Mouse (Mus musculus) neural tube, embryonic 14.5 days (tissue): ENCODE measurements around the gene Galnt11. TPM values are rescaled to one million over a fixed set of nuclear protein-coding genes. Genes with fewer than 3 reads are reported as not detected.

Source experiments
- ATAC-seq: fragments of 200-750 bp; cut with Nextera tagmentation; 2 replicates; pipeline ENCODE4 v1.8.0; 2017; ENCODE audit warnings: low read depth, mild to moderate bottlenecking, moderate TSS enrichment, moderate library complexity
- H3K27ac ChIP-seq: fragments of 300-500 bp; sonication (generic); 2 replicates; pipeline ENCODE4 v1.5.1; 2014; ENCODE audit warnings: low read depth, mild to moderate bottlenecking, control low read depth, low read length, moderate library complexity, mixed read lengths
- H3K27me3 ChIP-seq: fragments of 300-500 bp; sonication (generic); 2 replicates; pipeline ENCODE4 v1.6.1; 2014; ENCODE audit warnings: low read length; ENCODE audit not compliant: control insufficient read depth, insufficient read depth
- H3K36me3 ChIP-seq: fragments of 300-500 bp; sonication (generic); 2 replicates; pipeline ENCODE4 v1.6.1; 2014; ENCODE audit warnings: low read length, mixed read lengths; ENCODE audit not compliant: control insufficient read depth, insufficient read depth
- H3K4me1 ChIP-seq: fragments of 300-500 bp; sonication (generic); 2 replicates; pipeline ENCODE4 v1.6.1; 2014; ENCODE audit warnings: low read length; ENCODE audit not compliant: control insufficient read depth, insufficient read depth
- H3K4me2 ChIP-seq: fragments of 300-500 bp; sonication (generic); 2 replicates; pipeline ENCODE4 v1.6.1; 2014; ENCODE audit warnings: mild to moderate bottlenecking, low read depth, low read length, control low read depth
- H3K4me3 ChIP-seq: fragments of 300-500 bp; sonication (generic); 2 replicates; pipeline ENCODE4 v1.5.1; 2014; ENCODE audit warnings: low read depth, low read length, control low read depth, mixed read lengths
- H3K9ac ChIP-seq: fragments of 300-500 bp; sonication (generic); replicated peaks from 2 replicates; pipeline ENCODE4 v1.6.1; 2014; ENCODE audit warnings: low read depth, mild to moderate bottlenecking, control low read depth, low read length, mixed read lengths
- H3K9me3 ChIP-seq: fragments of 300-500 bp; sonication (generic); 2 replicates; pipeline ENCODE4 v1.6.1; 2016; ENCODE audit warnings: low read length; ENCODE audit not compliant: control insufficient read depth
- WGBS: fragments of 180-500 bp; shearing (Covaris S2); extraction: QIAGEN DNeasy Blood & Tissue Kit; methylation state at CpG from one replicate; pipeline ENCODE4 v1.1.7; 2014; 5-methylcytosine and 5-hydroxymethylcytosine counted together
- polyA plus RNA-seq: library from polyadenylated mRNA; unstranded; fragments of >200 nt; fragmentation: Nextera tagmentation; extraction: Ambion mirVana; gene quantifications from 2 replicates; pipeline ENCODE4 v1.2.1, GENCODE M21; 2014

The Galnt11 gene
- polyA plus RNA-seq, 1 experiment from 2014 or later: 69.0 TPM

DNA sequence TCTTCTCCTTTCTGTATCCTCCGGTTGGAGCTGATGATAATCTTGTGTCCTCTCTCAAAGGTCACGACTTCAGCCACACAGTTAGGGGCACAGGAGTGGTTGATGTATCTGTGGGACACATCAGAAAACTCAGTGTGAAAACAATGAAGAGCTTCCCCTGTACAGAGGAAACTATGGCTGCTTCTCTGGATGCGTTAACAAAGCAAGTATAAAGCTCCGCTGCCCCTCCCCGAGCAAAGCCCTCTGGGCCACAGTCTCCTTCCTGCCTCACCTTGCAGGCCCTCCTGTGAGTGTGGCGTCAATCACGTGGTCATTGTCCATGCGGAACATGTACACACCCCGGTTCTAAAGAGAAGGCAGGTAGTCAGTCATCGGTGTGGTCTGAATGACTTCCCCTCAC, 53.9 kb downstream of the Galnt11 start:
- Histone ChIP-seq H3K9ac (no peak overlapping the region), H3K27me3 (no peaks in the 10 kb centered on the region), H3K27ac (no peak overlapping the region), H3K36me3 (peaks cover 38% of the 10 kb centered on the region), H3K4me1 (no peaks in the 10 kb centered on the region), H3K4me2 (no peak overlapping the region), H3K4me3 (no peak overlapping the region), H3K9me3 (no peaks in the 10 kb centered on the region)
- ATAC-seq: no peak
- 94% methylated on average over 10 of the region's 10 CpGs for WGBS

DNA sequence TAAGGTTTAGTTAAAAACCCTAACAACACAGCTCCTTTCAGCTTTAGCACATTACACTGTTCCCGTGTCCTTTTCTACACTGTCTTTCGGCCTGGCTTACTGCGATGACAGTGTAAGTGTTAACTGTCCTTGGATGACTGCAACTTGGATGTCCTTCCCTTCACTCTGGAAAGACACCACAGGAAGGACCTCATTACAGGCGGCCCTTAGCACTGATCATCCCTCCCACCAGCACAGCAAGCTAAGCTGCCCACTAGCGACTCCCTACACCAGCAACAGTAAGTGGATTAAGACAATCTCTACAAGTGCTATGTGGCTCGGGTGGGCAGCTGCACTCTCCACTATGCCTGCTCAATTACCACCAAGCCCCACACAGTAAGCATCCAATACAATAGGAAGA, 54.7 kb downstream of the Galnt11 start:
- Histone ChIP-seq H3K4me2 (no peak overlapping the region), H3K4me1 (no peaks in the 10 kb centered on the region), H3K4me3 (no peak overlapping the region), H3K36me3 (peaks cover 37% of the 10 kb centered on the region), H3K27ac (no peak overlapping the region), H3K9ac (no peak overlapping the region), H3K9me3 (no peaks in the 10 kb centered on the region), H3K27me3 (no peaks in the 10 kb centered on the region)
- ATAC-seq: no peak
- WGBS: 88% methylated on average over 6 of the region's 6 CpGs

DNA sequence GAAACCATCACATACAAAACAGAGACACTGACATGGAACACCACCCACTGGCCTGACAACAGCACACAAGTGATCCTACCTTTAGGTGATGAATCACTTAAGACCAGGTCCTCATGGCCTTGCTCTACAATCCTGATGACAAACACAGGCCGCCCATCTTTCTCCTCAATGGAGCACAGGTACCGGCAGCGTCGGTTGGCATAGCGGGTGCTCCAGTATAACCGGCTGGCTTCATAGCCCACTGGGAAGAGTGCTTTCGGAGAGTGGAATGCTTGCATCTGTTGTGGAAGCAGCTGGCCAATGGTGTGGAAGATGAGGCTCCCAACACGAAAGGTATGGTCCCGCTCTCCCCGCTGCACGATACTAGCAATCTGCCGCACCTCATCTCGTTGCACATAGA, 62.3 kb downstream of the Galnt11 start:
- no peak overlapping the region for H3K4me2 ChIP-seq
- H3K9me3 ChIP-seq: no peaks in the 10 kb centered on the region
- no peaks in the 10 kb centered on the region for H3K4me1 ChIP-seq
- ATAC-seq: no peak
- H3K27me3 ChIP-seq: no peaks in the 10 kb centered on the region
- WGBS: 97% methylated on average over 13 of the region's 13 CpGs
- H3K36me3 ChIP-seq: peaks cover 57% of the 10 kb centered on the region
- no peak overlapping the region for H3K9ac ChIP-seq
- H3K27ac ChIP-seq: no peak overlapping the region
- H3K4me3 ChIP-seq: no peak overlapping the region

DNA sequence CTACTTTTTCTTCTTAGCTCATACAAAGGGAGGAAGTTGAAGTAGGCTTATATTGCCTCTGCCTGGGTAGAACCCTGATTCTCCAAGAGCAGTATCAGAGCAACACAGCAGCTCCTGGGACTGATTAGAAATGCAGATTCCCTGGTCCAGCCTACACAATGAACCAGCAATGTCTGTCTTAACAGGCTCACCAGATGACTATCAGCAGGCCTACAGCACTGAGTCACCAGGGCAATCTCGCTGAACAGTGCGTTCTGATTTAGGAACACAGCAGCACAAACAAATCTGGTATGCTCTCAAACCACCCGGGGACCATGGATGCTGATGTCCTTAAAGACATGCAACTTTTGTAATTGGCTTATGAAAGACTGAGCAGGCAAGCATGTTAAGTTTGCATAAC, 75.1 kb downstream of the Galnt11 start:
- Histone ChIP-seq H3K27ac (no peak overlapping the region), H3K4me2 (no peak overlapping the region), H3K4me3 (no peak overlapping the region), H3K27me3 (no peaks in the 10 kb centered on the region), H3K9ac (no peak overlapping the region), H3K4me1 (no peaks in the 10 kb centered on the region), H3K9me3 (no peaks in the 10 kb centered on the region), H3K36me3 (peaks cover 30% of the 10 kb centered on the region)
- no peak for ATAC-seq
- 75% methylated on average over 3 of the region's 3 CpGs for WGBS

DNA sequence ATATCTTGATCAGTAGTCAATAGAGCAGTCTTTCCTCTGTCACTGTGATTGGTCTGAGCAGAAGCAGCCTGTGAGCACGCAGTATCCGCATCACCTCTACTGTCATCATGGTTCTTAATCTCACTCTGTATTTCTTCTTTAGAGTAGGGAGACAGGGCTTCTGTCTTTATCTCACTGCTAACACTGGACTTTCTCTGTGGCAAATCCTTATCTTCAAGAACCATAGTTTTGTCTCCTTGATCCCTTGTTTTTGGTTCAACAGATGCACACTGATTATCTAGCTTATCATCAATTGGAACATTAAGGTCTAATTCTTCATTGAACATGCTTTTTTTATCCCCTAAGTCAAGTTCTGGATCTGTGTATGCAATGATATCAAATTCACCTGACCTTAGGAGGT, 88.5 kb downstream of the Galnt11 start:
- Histone ChIP-seq H3K27ac (no peak overlapping the region), H3K9me3 (no peaks in the 10 kb centered on the region), H3K4me3 (no peak overlapping the region), H3K9ac (no peak overlapping the region), H3K36me3 (peaks cover 49% of the 10 kb centered on the region), H3K27me3 (no peaks in the 10 kb centered on the region), H3K4me1 (no peaks in the 10 kb centered on the region), H3K4me2 (no peak overlapping the region)
- 94% methylated on average over 2 of the region's 2 CpGs for WGBS
- no peak for ATAC-seq

DNA sequence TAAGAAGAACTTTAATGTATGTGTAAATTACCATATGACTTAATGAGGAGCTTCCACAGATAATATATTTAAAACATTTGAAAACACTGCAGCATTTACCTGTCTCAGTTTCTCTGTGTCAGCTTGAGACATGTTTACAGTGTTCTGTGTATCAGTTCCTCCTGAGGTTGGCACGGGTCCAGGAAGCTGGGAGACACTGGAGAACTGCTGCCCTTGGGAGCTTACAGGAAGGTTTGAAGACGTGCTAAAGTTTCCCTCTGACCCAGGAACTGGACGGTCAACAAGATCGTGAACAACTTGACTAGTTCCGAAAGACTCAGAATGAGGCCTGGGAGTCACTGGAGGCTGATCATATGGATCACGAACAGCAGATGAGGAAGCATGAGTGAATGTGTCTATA, 92.2 kb downstream of the Galnt11 start:
- no peak for ATAC-seq
- H3K36me3 ChIP-seq: peaks cover 59% of the 10 kb centered on the region
- H3K27me3 ChIP-seq: no peaks in the 10 kb centered on the region
- H3K27ac ChIP-seq: no peak overlapping the region
- no peak overlapping the region for H3K4me2 ChIP-seq
- no peak overlapping the region for H3K9ac ChIP-seq
- H3K4me1 ChIP-seq: no peaks in the 10 kb centered on the region
- WGBS: 87% methylated on average over 6 of the region's 6 CpGs
- H3K9me3 ChIP-seq: no peaks in the 10 kb centered on the region
- H3K4me3 ChIP-seq: no peak overlapping the region

Other genes starting within 250 kb of the Galnt11 start
- 98.9 and 102 TPM in 2 replicates for gene Prkag2, start 121.3 kb upstream of the Galnt11 start, polyA plus RNA-seq
- not detected in 2 replicates for gene Galntl5, start 40.4 kb upstream of the Galnt11 start, polyA plus RNA-seq
- not detected in 2 replicates for gene E130116L18Rik, start 1.2 kb downstream of the Galnt11 start, polyA plus RNA-seq